Mouse (Mus musculus) MEL (cell line): Measurements from ENCODE around the gene Rps25.

Experiments
- CTCF ChIP-seq, 3 experiments: IDR thresholded peaks in 2 of 3; conservative IDR thresholded peaks in 1 of 3; 2 replicates each; pipeline ENCODE4 v1.5.1; 2011 to 2012; ENCODE audit warnings: low read length in 3 of 3, low read depth in 2 of 3, mild to moderate bottlenecking in 2 of 3, improper control_type of control experiment in 1 of 3, inconsistent platforms in 1 of 3, mixed read lengths in 1 of 3, moderate library complexity in 1 of 3; ENCODE audit not compliant: control insufficient read depth in 1 of 3, insufficient read depth in 1 of 3, poor library complexity in 1 of 3, severe bottlenecking in 1 of 3
- E2F4 ChIP-seq: IDR thresholded peaks from 2 replicates; pipeline ENCODE4 v1.6.1; 2011; ENCODE audit warnings: low read depth, low read length, improper control_type of control experiment, borderline replicate concordance
- EP300 ChIP-seq, 2 experiments: IDR thresholded peaks; 2 replicates each; pipeline ENCODE4 v1.6.1; 2011; ENCODE audit warnings: improper control_type of control experiment in 2 of 2, low read length in 2 of 2, low read depth in 1 of 2, mild to moderate bottlenecking in 1 of 2
- GATA1 ChIP-seq: IDR thresholded peaks from 2 replicates; pipeline ENCODE4 v1.6.1; 2011; ENCODE audit warnings: low read depth, low read length, improper control_type of control experiment
- HCFC1 ChIP-seq: IDR thresholded peaks from 2 replicates; pipeline ENCODE4 v1.6.1; 2012; ENCODE audit warnings: low read depth, mild to moderate bottlenecking, inconsistent platforms, low read length, improper control_type of control experiment, moderate library complexity
- JUND ChIP-seq: IDR thresholded peaks from 2 replicates; pipeline ENCODE4 v1.6.1; 2011; ENCODE audit warnings: low read depth, mild to moderate bottlenecking, improper control_type of control experiment, low read length
- KAT2A ChIP-seq: conservative IDR thresholded peaks from 2 replicates; pipeline ENCODE4 v1.6.1; 2012; ENCODE audit warnings: low read depth, low read length, improper control_type of control experiment, inconsistent platforms
- MAX ChIP-seq: IDR thresholded peaks from 2 replicates; pipeline ENCODE4 v1.6.1; 2011; ENCODE audit warnings: low read length, improper control_type of control experiment
- NRF1 ChIP-seq: IDR thresholded peaks from 2 replicates; pipeline ENCODE4 v1.6.1; 2014; ENCODE audit warnings: low read depth, mild to moderate bottlenecking, inconsistent platforms, low read length, improper control_type of control experiment, moderate library complexity; ENCODE audit not compliant: poor library complexity, insufficient read depth, severe bottlenecking
- POLR2A ChIP-seq, 2 experiments: IDR thresholded peaks; 2 replicates each; pipeline ENCODE4 v1.6.1; 2011 to 2012; ENCODE audit warnings: low read length in 2 of 2, mild to moderate bottlenecking in 2 of 2, control low read depth in 1 of 2, improper control_type of control experiment in 1 of 2, low read depth in 1 of 2, moderate library complexity in 1 of 2; ENCODE audit not compliant: control insufficient read depth in 1 of 2, insufficient read depth in 1 of 2, poor library complexity in 1 of 2
- RAD21 ChIP-seq: IDR thresholded peaks from 2 replicates; pipeline ENCODE4 v1.6.1; 2011; ENCODE audit warnings: mild to moderate bottlenecking, low read depth, low read length, improper control_type of control experiment
- RCOR1 ChIP-seq: IDR thresholded peaks from 2 replicates; pipeline ENCODE4 v1.6.1; 2012; ENCODE audit warnings: low read depth, mild to moderate bottlenecking, inconsistent platforms, low read length, improper control_type of control experiment
- USF1 ChIP-seq: IDR thresholded peaks from 2 replicates; pipeline ENCODE4 v1.6.1; 2014; ENCODE audit warnings: low read depth, mild to moderate bottlenecking, inconsistent platforms, low read length, improper control_type of control experiment, moderate library complexity
- ZNF384 ChIP-seq: IDR thresholded peaks from 2 replicates; pipeline ENCODE4 v1.6.1; 2012; ENCODE audit warnings: low read depth, mild to moderate bottlenecking, inconsistent platforms, low read length, improper control_type of control experiment

GRCm38 (mm10) chr9:44454132-44454890 lies 47.4 kb downstream of the Rps25 start:
- TF ChIP-seq RCOR1 (no peak), E2F4 (no peak), NRF1 (no peak), KAT2A (no peak), EP300 (IDR thresholded peaks at IDR 0.05; ENCODE audit: low read depth in 1 of 2, low read length in 2 of 2) (no peak), CTCF (IDR thresholded peaks at IDR 0.05 in 2 of 3, conservative IDR thresholded peaks at IDR 0.05 in 1 of 3; ENCODE audit: control insufficient read depth in 1 of 3, insufficient read depth in 1 of 3, low read depth in 2 of 3, low read length in 3 of 3, poor library complexity in 1 of 3, severe bottlenecking in 1 of 3) (peak; percentile 78 to 95 (median 87)), RAD21 (peak; percentile 86), MAX (no peak), POLR2A (IDR thresholded peaks at IDR 0.05; ENCODE audit: control insufficient read depth in 1 of 2, insufficient read depth in 1 of 2, low read depth in 1 of 2, low read length in 2 of 2, poor library complexity in 1 of 2) (no peak), JUND (no peak), GATA1 (no peak), ZNF384 (no peak), HCFC1 (no peak), USF1 (no peak)
